Mouse (Mus musculus): ENCODE results near the gene Arhgap33.
"Not testable (repeated sequence)": the region's sequence is repeated elsewhere in the genome, so short reads cannot be mapped to it uniquely, and the experiment has no call there.

Gene Arhgap33

DNA sequence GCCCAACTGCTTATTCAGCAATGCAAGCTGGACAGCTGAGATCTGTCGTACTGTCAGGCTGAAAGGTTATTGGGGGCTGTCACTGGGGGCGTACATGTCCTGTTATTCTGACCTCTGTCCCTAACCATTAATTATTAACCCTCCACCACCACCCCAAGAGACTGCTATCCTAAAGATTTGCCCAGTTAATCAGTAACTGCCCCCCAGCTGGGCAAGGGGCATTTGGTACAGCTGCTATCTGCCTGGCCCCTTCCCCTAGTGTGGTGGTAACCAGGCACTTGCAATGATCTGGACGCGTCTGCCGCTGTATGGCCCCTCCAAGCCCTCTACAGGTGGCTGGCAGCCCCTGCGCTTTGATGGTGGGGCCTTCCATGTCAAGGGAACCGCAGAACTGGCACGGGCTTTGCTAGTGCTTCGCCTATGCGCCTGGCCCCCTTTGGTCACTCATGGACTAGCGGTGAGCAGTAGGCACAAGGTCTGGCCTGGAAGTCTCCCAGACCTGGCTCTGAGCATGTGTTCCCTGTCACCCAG is 41.4 kb downstream of the Arhgap33 start, which contains the start of gene Prodh2:
Prodh2 (plus strand) TSS at position 222 of the 531 bp plus-strand sequence.
- no peak for DNase-seq (ENCODE audit: low spot score)

DNA sequence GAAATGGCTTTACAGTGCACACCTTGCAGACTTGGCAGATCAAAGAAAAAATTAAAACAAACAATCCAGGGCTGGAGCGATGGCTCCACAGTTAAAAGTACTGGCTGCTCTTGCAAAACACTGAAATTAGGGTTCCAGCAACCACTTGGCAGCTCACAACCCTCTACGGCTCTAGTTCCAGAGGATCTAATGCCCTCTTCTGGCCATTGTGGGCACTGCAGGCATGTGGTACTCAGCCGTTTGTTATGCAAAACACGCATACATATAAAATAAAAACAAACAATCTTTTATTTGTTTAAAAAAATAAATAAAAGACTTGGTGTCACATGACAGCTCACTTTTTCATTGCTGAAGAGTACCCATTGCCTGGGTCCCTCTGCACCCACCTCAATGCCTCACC is 42.1 kb downstream of the Arhgap33 start:
- DNase-seq (ENCODE audit: low spot score), result peak; percentile 68

DNA sequence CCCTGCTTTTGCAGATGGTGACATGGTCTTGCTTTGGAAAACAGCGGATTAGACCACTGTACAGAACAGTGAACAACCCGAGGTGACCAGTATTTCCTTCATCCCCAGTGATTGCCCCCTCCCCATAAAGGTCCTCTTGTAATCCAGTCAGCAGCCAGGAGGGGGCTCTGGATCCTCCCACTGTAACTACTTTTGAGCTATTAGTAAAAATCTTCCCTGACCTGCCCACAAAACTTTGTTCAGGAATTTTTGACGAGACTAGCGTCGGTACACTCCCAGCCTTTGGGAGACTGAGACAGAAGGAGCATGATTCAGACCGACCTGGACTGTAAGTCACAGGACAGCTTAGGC is 43.9 kb downstream of the Arhgap33 start:
- no peak for DNase-seq (ENCODE audit: low spot score)

DNA sequence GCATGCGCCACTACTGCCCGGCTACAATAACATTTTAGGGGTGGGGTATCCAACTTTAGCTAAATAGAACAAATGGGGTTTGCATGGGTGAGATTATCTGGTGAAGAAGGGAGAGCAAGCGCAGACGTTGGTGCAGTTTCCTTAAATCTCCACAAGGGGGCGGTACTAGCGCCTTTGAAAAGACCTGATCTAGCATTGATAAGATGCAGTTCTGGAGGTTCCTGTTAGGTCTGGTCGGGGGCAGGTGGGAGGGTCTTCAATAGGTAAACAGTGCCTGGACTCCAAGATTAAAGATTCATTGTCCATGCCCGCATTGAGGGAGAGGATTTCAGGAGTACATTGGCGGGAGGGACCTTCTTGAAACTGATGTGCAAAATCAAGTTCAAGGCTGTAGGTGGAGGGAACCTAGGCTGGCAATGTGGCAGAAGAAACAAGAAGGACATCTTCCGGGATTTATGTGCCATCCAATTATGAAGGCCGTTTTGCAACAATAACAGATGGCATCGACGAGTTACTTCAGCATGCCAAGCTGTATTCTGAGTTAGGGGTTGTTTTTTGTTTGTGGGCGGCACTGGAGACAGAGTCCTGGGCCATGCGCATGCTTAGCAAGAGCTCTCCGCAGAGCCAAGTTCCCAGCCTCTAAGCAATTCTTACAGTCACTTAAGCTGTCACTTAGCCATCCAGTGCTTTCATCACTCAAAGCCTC is 44.5 kb downstream of the Arhgap33 start:
- peak; percentile 15 for DNase-seq (ENCODE audit: low spot score)

DNA sequence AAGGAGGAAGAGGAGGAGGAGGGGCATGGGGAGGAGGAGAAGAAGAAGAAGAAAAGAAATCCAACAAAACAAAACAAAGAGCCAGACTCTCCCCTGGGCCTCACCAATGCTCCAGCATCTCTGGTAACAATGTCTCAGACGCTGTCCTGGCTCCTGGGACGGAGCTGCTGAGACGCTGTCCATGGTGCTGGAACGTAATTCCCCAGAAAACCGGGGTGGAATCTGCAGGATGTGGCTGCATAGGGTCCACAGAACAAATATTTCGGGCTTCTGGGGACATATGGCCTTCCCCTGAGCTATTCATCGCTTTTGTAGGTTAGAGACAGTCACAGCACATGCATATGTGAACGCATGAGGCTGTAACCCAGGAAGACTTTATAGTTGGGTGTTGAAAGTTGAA is 50.6 kb downstream of the Arhgap33 start:
- DNase-seq (ENCODE audit: low spot score), result no peak

DNA sequence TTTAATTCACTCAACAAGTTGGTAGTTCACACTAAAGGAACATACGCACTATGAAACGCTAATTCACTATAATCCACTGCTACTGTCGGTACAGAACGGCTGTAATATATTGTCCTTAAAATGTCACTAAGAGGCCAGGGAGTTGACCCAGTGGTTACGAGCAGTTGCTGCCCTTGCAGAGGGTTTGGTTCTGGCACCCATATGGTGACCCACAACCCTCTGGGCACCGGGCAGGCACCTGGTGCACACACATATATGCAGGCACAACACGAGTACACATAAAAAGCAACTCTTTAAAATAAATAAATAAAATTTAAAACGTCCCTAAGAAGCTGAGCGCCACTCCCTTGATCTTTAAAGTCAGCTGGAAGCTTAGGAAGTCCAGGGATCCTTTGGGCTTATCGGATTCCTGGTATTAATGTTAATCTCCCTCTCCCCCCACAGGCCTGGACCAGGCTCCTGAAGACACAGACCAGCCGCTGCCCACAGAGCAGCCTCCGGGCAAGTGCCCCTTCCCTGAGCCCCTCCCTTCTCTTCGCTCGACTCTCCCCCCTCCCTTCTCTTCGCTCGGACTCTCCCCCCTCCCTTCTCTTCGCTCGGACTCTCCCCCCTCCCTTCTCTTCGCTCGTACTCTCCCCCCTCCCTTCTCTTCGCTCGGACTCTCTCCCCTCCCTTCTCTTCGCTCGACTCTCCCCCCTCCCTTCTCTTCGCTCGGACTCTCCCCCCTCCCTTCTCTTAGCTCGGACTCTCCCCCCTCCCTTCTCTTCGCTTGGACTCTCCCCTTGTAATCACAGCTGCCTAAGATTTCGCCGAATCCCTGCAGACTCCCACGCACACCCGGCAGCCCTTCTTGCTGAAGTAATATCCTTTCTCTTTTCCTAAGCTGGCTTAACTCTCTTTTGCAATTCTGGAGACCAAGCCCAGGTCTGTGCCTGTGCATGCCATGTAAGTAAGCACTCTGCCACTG is 57.2 kb downstream of the Arhgap33 start:
- DNase-seq (ENCODE audit: low spot score), result no peak

DNA sequence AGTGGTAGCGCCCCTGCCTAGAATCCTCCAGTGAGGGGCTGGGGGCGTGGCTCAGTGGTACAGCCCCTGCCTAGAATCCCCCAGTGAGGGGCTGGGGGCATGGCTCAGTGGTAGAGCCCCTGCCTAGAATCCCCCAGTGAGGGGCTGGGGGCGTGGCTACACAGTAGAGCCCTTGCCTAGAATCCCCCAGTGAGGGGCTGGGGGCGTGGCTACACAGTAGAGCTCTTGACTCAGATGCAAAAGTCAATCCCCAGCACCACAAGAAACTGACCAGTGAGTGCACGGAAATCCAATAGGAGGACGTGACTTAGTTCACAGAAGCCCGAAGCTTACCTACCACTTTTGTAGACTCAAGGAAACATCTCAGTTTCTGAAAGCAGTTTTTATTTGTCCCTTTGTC is 58.7 kb downstream of the Arhgap33 start:
- not testable (repeated sequence) for DNase-seq (ENCODE audit: low spot score)

DNA sequence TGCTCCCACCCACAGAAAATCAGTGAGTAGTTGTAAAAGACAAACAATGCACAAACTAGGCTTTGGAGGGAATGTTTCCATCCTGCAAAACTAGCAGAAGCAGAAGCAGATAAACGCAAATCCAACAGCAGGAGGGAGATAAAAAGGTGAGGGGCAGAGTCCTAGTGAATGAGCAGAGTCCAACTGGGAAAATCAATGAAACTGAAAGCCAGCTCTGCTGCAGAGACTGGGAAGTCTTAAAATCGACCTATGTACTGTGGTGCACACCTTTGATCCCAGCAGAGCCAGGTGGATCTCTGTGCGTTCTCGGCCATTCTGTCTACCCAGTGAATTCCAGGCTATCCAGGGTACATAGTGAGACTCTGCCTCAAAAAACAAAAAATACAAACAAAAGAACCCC is 59.9 kb downstream of the Arhgap33 start:
- no peak for DNase-seq (ENCODE audit: low spot score)

DNA sequence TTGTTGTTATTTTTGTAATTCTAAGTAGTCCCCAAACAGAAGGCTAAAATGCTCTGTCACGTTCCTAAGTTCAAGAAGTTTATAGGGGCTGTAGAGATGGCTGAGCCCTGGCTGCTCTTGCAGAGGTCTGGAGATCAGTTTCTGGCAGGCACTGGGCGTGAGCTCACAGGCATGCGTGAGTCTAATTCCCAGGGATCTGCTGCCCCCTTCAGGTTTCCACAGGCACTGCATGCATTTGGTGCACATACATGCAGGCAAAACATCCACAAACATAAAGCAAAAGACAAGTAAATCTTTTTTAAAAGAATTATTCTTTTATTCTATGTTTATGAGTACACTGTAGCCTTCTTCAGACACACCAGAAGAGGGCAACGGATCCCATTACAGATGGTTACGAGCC is 62.4 kb downstream of the Arhgap33 start:
- DNase-seq (ENCODE audit: low spot score), result no peak

Data from urinary bladder, postnatal 25 days (tissue).